Mouse (Mus musculus) E14TG2a.4 (cell line): ENCODE measurements at regions not wholly inside any gene's neighbourhood (a gene's known extent, or its start where the extent isn't known, plus 50 kb on each side); places are given as distances from the start of the nearest gene placed in this dataset.

Source experiments
- CTCF ChIP-seq: conservative IDR thresholded peaks from 2 replicates; pipeline ENCODE4 v1.5.1; 2014; ENCODE audit warnings: low read length
- NANOG ChIP-seq: IDR thresholded peaks from 2 replicates; pipeline ENCODE4 v1.6.1; 2014; ENCODE audit warnings: borderline replicate concordance, low read length, mixed read lengths
- POU5F1 ChIP-seq: IDR thresholded peaks from 2 replicates; pipeline ENCODE4 v1.6.1; 2014; ENCODE audit warnings: low read length, borderline replicate concordance

DNA sequence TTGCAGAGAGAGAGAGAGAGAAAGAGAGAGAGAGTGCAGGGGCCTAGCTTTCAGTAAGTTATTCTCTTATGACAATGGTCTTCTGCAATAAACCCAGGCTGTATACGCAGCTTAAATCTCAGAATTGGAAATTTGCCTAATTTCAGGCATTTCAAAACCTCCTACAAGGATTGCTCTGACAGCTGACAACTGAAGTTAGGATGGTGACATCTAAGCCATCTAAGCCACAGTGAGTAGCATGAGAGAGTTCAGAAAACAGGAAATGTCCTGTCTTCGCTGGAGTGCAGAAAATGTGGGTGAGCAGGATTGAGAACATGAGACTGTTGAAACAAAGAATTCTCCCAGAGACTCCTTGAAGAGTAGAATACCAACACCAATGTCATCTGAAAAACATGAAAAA lies 56.8 kb downstream of the Fam110c start:
- TF ChIP-seq CTCF: no peak
- TF ChIP-seq POU5F1: no peak
- no peak for TF ChIP-seq NANOG
